Mouse (Mus musculus): ENCODE data around the gene 1600002K03Rik. TPM values are rescaled to one million over a fixed set of nuclear protein-coding genes. Genes with fewer than 3 reads are reported as not detected.
A peak's percentile ranks its signal among the peaks of the same experiment; 100 is the strongest.

1600002K03Rik gene
- polyA plus RNA-seq (2014; fragmentation: Nextera tagmentation; extraction: Ambion mirVana), result 6.4 and 8.3 TPM in 2 replicates

- no peaks in the 10 kb centered on the region for H3K9me3 ChIP-seq (ENCODE audit: control insufficient read depth, low read length)
- ATAC-seq (replicated peaks; ENCODE audit: low FRiP score), result peak; percentile 70
- H3K4me2 ChIP-seq (ENCODE audit: low read depth, low read length, severe bottlenecking), result peak within 1 kb of the TSS; percentile 75
- H3K36me3 ChIP-seq (ENCODE audit: control insufficient read depth, insufficient read depth, low read length), result peaks cover 17% of the 10 kb centered on the region
- H3K27ac ChIP-seq (ENCODE audit: low read depth, low read length), result peak within 1 kb of the TSS; percentile 62
- peak within 1 kb of the TSS; percentile 46 for H3K4me3 ChIP-seq (ENCODE audit: low read depth, low read length)
- peak; percentile 90 for DNase-seq (ENCODE audit: low spot score)
- 10% methylated on average over 35 of the region's 35 CpGs for WGBS
- H3K4me1 ChIP-seq (replicated peaks; ENCODE audit: control insufficient read depth, insufficient read depth, low read length), result peaks cover 16% of the 10 kb centered on the region
- H3K27me3 ChIP-seq (ENCODE audit: control insufficient read depth, insufficient read depth, low read length), result no peaks in the 10 kb centered on the region
- H3K9ac ChIP-seq (ENCODE audit: low read length), result peak within 1 kb of the TSS; percentile 68
Measured at GRCm38 (mm10) chr10:80172527-80173292, at the start of gene 1600002K03Rik. Gene 1600002K03Rik, plus strand, starts transcription at chr10:80172944.

- Histone ChIP-seq H3K9me3 (ENCODE audit: control insufficient read depth, low read length) (no peaks in the 10 kb centered on the region), H3K9ac (ENCODE audit: low read length) (no peak overlapping the region), H3K27me3 (ENCODE audit: control insufficient read depth, insufficient read depth, low read length) (no peaks in the 10 kb centered on the region), H3K36me3 (ENCODE audit: control insufficient read depth, insufficient read depth, low read length) (peaks cover 8% of the 10 kb centered on the region; the same call in 1 of the 2 replicates), H3K4me2 (ENCODE audit: low read depth, low read length, severe bottlenecking) (no peak overlapping the region), H3K4me1 (replicated peaks; ENCODE audit: control insufficient read depth, insufficient read depth, low read length) (no peaks in the 10 kb centered on the region), H3K27ac (ENCODE audit: low read depth, low read length) (no peak overlapping the region), H3K4me3 (ENCODE audit: low read depth, low read length) (no peak overlapping the region)
- DNase-seq (ENCODE audit: low spot score), result no peak
- 92% methylated on average over 9 of the region's 9 CpGs for WGBS
- no peak for ATAC-seq (replicated peaks; ENCODE audit: low FRiP score)
Measured at GRCm38 (mm10) chr10:80123932-80124562, 48.7 kb upstream of the 1600002K03Rik start.

- 94% methylated on average over 8 of the region's 8 CpGs for WGBS
- H3K9ac ChIP-seq (ENCODE audit: low read length), result no peak overlapping the region
- no peak for DNase-seq (ENCODE audit: low spot score)
- no peak overlapping the region for H3K27ac ChIP-seq (ENCODE audit: low read depth, low read length)
- H3K4me2 ChIP-seq (ENCODE audit: low read depth, low read length, severe bottlenecking), result no peak overlapping the region
- peaks cover 18% of the 10 kb centered on the region for H3K36me3 ChIP-seq (ENCODE audit: control insufficient read depth, insufficient read depth, low read length)
- peaks cover 7% of the 10 kb centered on the region; the same call in 1 of the 2 replicates for H3K4me1 ChIP-seq (replicated peaks; ENCODE audit: control insufficient read depth, insufficient read depth, low read length)
- H3K9me3 ChIP-seq (ENCODE audit: control insufficient read depth, low read length), result no peaks in the 10 kb centered on the region
- H3K4me3 ChIP-seq (ENCODE audit: low read depth, low read length), result no peak overlapping the region
- H3K27me3 ChIP-seq (ENCODE audit: control insufficient read depth, insufficient read depth, low read length), result no peaks in the 10 kb centered on the region
- no peak for ATAC-seq (replicated peaks; ENCODE audit: low FRiP score)
Measured at GRCm38 (mm10) chr10:80127920-80128319, 44.8 kb upstream of the 1600002K03Rik start.

GRCm38 (mm10) chr10:80129846-80130245 is 42.9 kb upstream of the 1600002K03Rik start:
- Histone ChIP-seq H3K27ac (ENCODE audit: low read depth, low read length) (no peak overlapping the region), H3K4me3 (ENCODE audit: low read depth, low read length) (no peak overlapping the region), H3K4me2 (ENCODE audit: low read depth, low read length, severe bottlenecking) (no peak overlapping the region), H3K4me1 (replicated peaks; ENCODE audit: control insufficient read depth, insufficient read depth, low read length) (peaks cover 7% of the 10 kb centered on the region; the same call in 1 of the 2 replicates), H3K36me3 (ENCODE audit: control insufficient read depth, insufficient read depth, low read length) (peaks cover 20% of the 10 kb centered on the region), H3K27me3 (ENCODE audit: control insufficient read depth, insufficient read depth, low read length) (no peaks in the 10 kb centered on the region), H3K9ac (ENCODE audit: low read length) (no peak overlapping the region), H3K9me3 (ENCODE audit: control insufficient read depth, low read length) (no peaks in the 10 kb centered on the region)
- ATAC-seq (replicated peaks; ENCODE audit: low FRiP score), result no peak
- DNase-seq (ENCODE audit: low spot score), result no peak
- WGBS, result 96% methylated on average over 9 of the region's 9 CpGs

GRCm38 (mm10) chr10:80130403-80131031 is 42.2 kb upstream of the 1600002K03Rik start:
- DNase-seq (ENCODE audit: low spot score) (no peak), ATAC-seq (replicated peaks; ENCODE audit: low FRiP score) (no peak)
- 87% methylated on average over 18 of the region's 18 CpGs for WGBS
- Histone ChIP-seq H3K9me3 (ENCODE audit: control insufficient read depth, low read length) (no peaks in the 10 kb centered on the region), H3K4me3 (ENCODE audit: low read depth, low read length) (no peak overlapping the region), H3K27me3 (ENCODE audit: control insufficient read depth, insufficient read depth, low read length) (no peaks in the 10 kb centered on the region), H3K27ac (ENCODE audit: low read depth, low read length) (no peak overlapping the region), H3K9ac (ENCODE audit: low read length) (no peak overlapping the region), H3K4me2 (ENCODE audit: low read depth, low read length, severe bottlenecking) (no peak overlapping the region), H3K36me3 (ENCODE audit: control insufficient read depth, insufficient read depth, low read length) (peaks cover 20% of the 10 kb centered on the region), H3K4me1 (replicated peaks; ENCODE audit: control insufficient read depth, insufficient read depth, low read length) (peaks cover 7% of the 10 kb centered on the region; the same call in 1 of the 2 replicates)

- H3K27me3 ChIP-seq (ENCODE audit: control insufficient read depth, insufficient read depth, low read length), result no peaks in the 10 kb centered on the region; the same call in 1 of the 2 replicates
Measured at GRCm38 (mm10) chr10:80131316-80131951, 41.3 kb upstream of the 1600002K03Rik start.

GRCm38 (mm10) chr10:80131952-80132350 is 40.8 kb upstream of the 1600002K03Rik start:
- Histone ChIP-seq H3K27ac (ENCODE audit: low read depth, low read length) (no peak overlapping the region), H3K27me3 (ENCODE audit: control insufficient read depth, insufficient read depth, low read length) (peaks cover 5% of the 10 kb centered on the region), H3K4me1 (replicated peaks; ENCODE audit: control insufficient read depth, insufficient read depth, low read length) (peaks cover 15% of the 10 kb centered on the region), H3K36me3 (ENCODE audit: control insufficient read depth, insufficient read depth, low read length) (peaks cover 20% of the 10 kb centered on the region), H3K9me3 (ENCODE audit: control insufficient read depth, low read length) (no peaks in the 10 kb centered on the region), H3K4me3 (ENCODE audit: low read depth, low read length) (no peak overlapping the region), H3K4me2 (ENCODE audit: low read depth, low read length, severe bottlenecking) (peak overlapping the region; percentile 1; the same call in 1 of the 2 replicates), H3K9ac (ENCODE audit: low read length) (peak overlapping the region; percentile 35)
- ATAC-seq (replicated peaks; ENCODE audit: low FRiP score) (peak; percentile 19; the same call in 1 of the 2 replicates), DNase-seq (ENCODE audit: low spot score) (no peak)
- WGBS, result 30% methylated on average over 27 of the region's 27 CpGs

More at GRCm38 (mm10) chr10:80131316-80131951, 41.3 kb upstream of the 1600002K03Rik start:
- peak overlapping the region; percentile 1; the same call in 1 of the 2 replicates for H3K4me2 ChIP-seq (ENCODE audit: low read depth, low read length, severe bottlenecking)
- 13% methylated on average over 55 of the region's 55 CpGs for WGBS
- H3K4me1 ChIP-seq (replicated peaks; ENCODE audit: control insufficient read depth, insufficient read depth, low read length), result peaks cover 10% of the 10 kb centered on the region
- peaks cover 20% of the 10 kb centered on the region for H3K36me3 ChIP-seq (ENCODE audit: control insufficient read depth, insufficient read depth, low read length)
- no peak overlapping the region for H3K4me3 ChIP-seq (ENCODE audit: low read depth, low read length)
- DNase-seq (ENCODE audit: low spot score), result peak; percentile 80
- 0 out of 2 replicates have a peak, but pooled peaks have one; percentile 19 for ATAC-seq (replicated peaks; ENCODE audit: low FRiP score)
- H3K9ac ChIP-seq (ENCODE audit: low read length), result peak overlapping the region; percentile 35
- no peak overlapping the region for H3K27ac ChIP-seq (ENCODE audit: low read depth, low read length)
- no peaks in the 10 kb centered on the region for H3K9me3 ChIP-seq (ENCODE audit: control insufficient read depth, low read length)
